Mouse (Mus musculus) telencephalon, adult 2 months (tissue): Measurements from ENCODE around the gene Gpr75.

Experiments
- DNase-seq: peaks from one replicate; pipeline ENCODE4 v3.0.0-alpha.2; 2011; ENCODE audit warnings: low read depth, low spot score

Gene Gpr75

GRCm38 (mm10) chr11:30885171-30885871 is at the start of gene Gpr75, which contains the start of gene Asb3:
Gene Gpr75 (plus strand): TSS chr11:30885358.
Gene Asb3 (plus strand): TSS chr11:30885416.
- DNase-seq, result peak; percentile 47

- DNase-seq, result no peak
Measured at GRCm38 (mm10) chr11:30838793-30839192, 46.4 kb upstream of the Gpr75 start.

- DNase-seq, result no peak
Measured at GRCm38 (mm10) chr11:30844355-30844754, 40.8 kb upstream of the Gpr75 start.

- DNase-seq, result no peak
Measured at GRCm38 (mm10) chr11:30872425-30872824, 12.7 kb upstream of the Gpr75 start.

- no peak for DNase-seq
Measured at GRCm38 (mm10) chr11:30888153-30888552, 3.0 kb downstream of the Gpr75 start.

- no peak for DNase-seq
Measured at GRCm38 (mm10) chr11:30896201-30896600, 11.0 kb downstream of the Gpr75 start.

GRCm38 (mm10) chr11:30899312-30899711 is 14.2 kb downstream of the Gpr75 start:
- no peak for DNase-seq

- no peak for DNase-seq
Measured at GRCm38 (mm10) chr11:30912311-30912710, 27.2 kb downstream of the Gpr75 start.

- no peak for DNase-seq
Measured at GRCm38 (mm10) chr11:30920641-30921040, 35.5 kb downstream of the Gpr75 start.

GRCm38 (mm10) chr11:30923283-30923682 is 38.1 kb downstream of the Gpr75 start:
- no peak for DNase-seq

GRCm38 (mm10) chr11:30928079-30928478 is 42.9 kb downstream of the Gpr75 start:
- no peak for DNase-seq

GRCm38 (mm10) chr11:30928498-30928897 is 43.3 kb downstream of the Gpr75 start:
- DNase-seq, result peak; percentile 5
